Mouse (Mus musculus) lung, postnatal 10 days (tissue): ENCODE results near the gene Prss48.
A peak's percentile ranks its signal among the peaks of the same experiment; 100 is the strongest.

Experiments
- DNase-seq: peaks from one replicate; pipeline ENCODE4 v3.0.0; 2021

Prss48 gene

GRCm38 (mm10) chr3:86002423-86002822 is at the start of gene Prss48:
Prss48 (minus strand) TSS chr3:86002491.
- peak; percentile 53 for DNase-seq

DNA sequence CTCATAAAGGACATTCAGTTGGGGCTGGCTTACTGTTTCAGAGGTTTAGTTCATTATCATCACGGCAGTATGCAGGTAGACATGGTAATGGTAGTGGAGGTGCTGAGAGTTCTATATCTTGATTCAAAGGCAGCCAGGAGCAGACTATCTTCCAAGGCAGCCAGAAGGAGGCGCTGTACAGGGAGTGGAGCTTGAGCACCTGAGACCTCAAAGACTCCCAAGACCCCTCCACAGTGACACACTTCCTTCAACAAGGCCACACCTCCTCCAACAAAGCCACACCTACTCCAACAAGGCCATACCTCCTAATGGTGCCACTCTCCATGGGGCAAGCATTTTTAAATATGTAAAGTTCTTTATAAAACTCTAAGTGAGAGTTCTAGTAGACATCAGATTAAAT is 46.8 kb upstream of the Prss48 start:
- no peak for DNase-seq

- DNase-seq: no peak
Measured at GRCm38 (mm10) chr3:86047686-86048408, 45.6 kb upstream of the Prss48 start.

GRCm38 (mm10) chr3:86040286-86041201 is 38.3 kb upstream of the Prss48 start:
- peak; percentile 70 for DNase-seq

- DNase-seq: peak; percentile 62
Measured at GRCm38 (mm10) chr3:86038648-86039047, 36.4 kb upstream of the Prss48 start.

GRCm38 (mm10) chr3:86037926-86038484 is 35.7 kb upstream of the Prss48 start:
- DNase-seq: no peak

- DNase-seq: no peak
Measured at GRCm38 (mm10) chr3:86033455-86034090, 31.3 kb upstream of the Prss48 start.

GRCm38 (mm10) chr3:86030566-86030965 is 28.3 kb upstream of the Prss48 start:
- DNase-seq: no peak

GRCm38 (mm10) chr3:86028658-86029375 is 26.5 kb upstream of the Prss48 start:
- no peak for DNase-seq

DNA sequence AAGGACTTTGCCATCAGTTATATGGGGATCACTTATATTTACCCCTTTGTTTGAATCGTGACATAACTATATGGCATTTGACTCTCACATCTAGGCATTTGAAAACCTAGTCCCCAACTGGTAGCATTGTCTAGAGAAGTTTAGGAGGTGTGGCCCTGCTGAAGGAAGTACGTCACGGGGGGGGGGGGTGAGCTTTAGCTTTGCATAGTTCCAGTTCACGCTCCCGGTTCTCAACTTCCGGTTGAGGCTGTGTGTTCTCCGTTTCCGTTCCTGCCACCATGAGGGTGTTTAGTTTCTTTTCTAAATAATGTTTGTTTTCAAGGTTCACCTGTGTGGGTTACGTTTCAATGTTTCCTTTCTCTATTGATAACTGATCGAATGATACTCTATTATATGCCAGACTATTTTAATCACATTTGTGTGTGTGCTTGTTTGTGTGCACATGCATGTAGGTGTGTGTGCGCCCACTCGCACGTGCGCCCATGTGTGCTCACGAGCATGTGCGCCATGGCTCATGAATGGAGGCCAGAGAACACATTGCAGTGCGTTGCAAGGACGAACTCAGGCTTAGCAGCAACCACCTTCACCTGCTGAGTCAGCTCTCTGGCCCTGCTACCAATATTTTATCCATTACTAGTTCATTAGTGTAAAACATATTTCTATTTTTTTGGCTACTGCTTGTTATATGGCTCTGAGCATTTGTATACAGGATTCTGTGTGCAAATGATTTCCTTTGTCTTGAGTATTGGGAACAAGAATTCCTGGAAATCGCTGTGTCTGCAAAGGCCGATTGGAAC is 23.2 kb upstream of the Prss48 start:
- DNase-seq: no peak

DNA sequence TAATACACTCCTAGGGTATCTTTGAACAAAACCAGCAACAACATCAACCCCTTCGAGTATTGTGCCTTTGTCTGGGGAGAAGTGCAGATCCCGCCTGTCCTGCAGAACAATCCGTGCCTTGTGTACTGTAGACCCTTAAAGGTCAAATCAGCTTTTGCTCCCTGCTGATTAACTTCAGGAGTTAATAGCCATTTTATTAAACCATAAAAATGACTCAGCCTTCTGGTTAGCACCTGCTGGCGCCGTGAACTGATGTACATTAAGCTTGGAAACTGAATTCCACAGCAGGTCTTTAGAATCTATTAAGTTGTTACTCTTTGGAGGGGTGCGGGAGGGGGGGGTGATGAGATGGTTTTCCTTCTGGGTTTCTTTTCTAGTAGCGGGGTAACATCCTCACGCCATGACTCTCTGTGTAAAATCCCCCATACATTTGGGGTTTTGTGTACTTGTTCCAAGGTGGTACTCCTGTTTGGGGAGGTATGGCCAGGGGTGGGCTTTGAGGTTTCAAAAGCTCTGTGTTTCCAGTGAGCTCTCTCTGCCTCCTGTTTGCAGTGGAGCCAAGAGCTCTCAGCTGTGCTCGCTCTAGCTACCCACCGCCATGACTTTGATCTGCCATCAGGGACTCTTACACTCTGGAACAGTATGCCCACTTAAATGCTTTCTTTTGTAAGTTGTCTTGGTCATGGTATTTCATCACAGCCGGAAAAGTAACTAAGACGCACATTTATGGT is 21.9 kb upstream of the Prss48 start:
- no peak for DNase-seq

DNA sequence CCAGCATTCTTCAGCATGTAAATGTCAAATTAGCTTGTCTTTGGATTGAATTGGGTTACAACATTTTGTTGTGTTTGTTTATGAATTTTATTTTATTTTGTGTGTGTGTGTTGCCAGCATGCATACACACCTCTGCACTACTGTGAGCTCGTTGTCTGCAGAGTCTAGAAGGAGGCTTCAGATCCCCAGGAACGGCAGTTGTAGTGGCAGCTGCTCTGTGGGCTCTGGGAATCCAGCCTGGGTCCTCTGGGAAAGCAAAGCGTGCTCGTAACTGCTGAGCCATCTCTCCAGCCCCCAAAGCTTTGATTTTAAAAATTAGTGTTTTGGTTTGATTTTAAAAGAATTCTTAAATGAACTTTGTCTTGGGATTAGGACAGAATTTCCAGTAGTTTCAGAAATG is 19.4 kb upstream of the Prss48 start:
- no peak for DNase-seq

GRCm38 (mm10) chr3:86020921-86021650 is 18.8 kb upstream of the Prss48 start:
- no peak for DNase-seq

DNA sequence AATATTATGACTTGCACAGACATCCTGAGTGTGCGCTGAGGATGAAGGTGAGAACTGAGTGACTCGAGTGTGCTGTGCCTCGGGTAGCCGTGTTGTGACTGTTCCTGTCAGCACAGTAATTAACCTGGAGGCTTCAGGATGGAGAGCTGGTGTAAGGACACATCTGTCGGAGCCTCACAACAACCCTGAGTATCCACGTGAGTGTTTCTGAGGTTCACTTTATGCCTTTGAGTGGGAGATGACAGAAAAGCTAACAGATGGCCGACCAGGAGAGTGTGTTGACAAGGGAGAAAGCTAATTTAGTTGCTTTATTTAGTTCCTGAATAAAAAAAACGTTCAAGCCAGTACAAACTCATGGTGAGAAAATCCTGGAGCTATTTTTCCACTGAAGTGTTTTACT is 15.2 kb upstream of the Prss48 start:
- DNase-seq: no peak

DNA sequence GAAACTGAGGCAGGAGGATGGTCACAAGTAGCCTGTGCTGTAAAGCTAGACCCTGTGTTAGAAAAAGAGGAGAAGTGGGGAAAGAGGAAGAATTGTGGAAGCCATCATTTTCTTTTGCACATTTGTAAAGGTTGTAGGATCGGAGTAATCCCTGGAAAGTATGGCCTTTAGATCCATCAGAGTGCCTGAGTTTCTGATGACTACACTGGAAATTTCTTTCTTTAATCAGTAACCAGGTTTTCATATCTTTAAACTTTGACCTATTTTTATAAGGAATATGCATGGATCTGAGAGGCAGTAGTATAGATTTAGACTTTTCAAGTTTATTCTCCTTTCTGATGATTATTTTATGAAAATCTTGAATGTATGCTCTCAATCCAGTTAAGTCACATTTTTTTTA is 14.7 kb upstream of the Prss48 start:
- DNase-seq: no peak

DNA sequence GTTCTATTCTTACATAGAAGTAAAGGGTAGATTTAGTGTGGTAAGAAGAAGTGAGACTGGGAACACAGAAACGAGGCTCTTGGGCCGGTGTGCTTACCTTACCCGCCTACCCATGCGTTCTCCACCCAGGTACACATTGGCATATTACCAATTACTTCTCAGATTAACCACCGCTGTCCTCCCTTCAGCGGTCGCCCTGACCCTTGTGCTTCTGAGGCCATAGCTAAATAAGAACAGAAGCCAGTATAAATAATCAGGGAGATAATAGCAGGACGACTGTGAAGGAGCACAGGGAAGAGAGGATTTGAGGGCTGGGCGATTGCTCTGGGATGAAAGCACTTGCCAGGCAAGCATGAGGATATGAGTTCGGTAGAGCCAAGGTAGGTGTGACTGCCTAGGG is 11.5 kb upstream of the Prss48 start:
- no peak for DNase-seq

DNA sequence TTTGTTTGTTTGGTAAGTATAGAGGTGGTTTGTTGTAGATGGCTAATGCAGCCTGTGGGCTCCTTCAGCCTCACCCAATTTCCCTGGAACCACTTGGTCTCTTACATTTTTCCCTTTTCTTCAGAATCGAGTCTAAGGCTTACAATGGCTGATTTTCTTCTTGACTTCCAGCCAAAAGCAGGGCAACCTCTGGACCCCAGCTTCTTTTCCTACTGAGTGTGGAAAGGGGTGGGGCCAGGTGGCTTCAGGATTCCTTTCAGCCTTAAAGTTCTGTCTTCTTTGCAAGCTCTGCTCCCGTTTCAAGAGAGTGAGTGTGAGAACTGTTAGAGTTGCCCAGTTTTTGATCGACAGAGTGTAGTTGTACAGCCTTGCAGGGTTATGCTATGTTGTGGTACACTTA is 9.5 kb upstream of the Prss48 start:
- no peak for DNase-seq

- no peak for DNase-seq
Measured at GRCm38 (mm10) chr3:86011373-86011772, 9.1 kb upstream of the Prss48 start.

DNA sequence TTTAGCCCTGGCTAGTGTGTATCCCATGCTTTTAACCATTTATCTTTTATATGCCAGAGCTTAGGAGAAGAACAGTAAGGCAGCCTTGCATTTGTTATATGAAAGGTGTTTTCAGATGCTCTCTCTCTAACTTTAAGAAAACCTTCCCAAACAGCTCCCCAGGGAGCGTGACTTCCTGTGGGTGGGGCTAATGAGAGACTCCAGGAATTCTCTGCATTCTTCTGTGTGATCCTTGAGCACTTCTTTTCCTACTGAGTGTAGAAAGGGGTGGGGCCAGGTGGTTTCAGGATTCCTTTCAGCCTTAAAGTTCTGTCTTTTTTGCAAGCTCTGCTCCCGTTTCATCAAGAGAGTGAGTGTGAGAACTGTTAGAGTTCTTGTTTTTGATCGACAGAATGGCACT is 8.3 kb upstream of the Prss48 start:
- peak; percentile 22 for DNase-seq

DNA sequence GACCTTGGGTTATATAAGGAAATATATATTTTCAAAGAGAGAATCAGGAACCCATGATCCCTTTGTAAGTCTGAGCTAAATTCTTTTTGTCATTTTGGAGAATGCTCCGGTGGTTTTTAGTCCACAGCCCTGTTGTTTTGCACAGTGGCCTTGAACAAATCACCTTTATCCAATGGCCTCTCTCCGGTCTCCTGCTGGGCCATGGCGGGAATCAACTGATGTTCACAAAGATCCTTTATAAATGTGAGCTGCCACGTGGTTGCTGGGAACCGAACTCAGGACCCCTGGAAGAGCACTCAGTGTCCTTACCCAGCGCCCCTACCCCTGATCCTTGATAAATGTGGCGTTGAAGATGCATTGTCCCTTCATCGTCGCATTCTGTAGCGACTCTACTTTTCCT is 2.5 kb upstream of the Prss48 start:
- no peak for DNase-seq
